Mouse (Mus musculus) heart, postnatal 10 days (tissue): ENCODE measurements at regions not wholly inside any gene's neighbourhood (a gene's known extent, or its start where the extent isn't known, plus 50 kb on each side); places are given as distances from the start of the nearest gene placed in this dataset.
A peak's percentile ranks its signal among the peaks of the same experiment; 100 is the strongest.

ENCODE experiments used
- DNase-seq, 2 experiments: peaks; one replicate each; pipeline ENCODE4 v3.0.0; 2021
- intact Hi-C: fragments of 180-260 bp; cut with DNase I; formaldehyde crosslinking; loops from one replicate; pipeline ENCODE4 v1.15.1; 2025

- intact Hi-C loops: no loop called here
- DNase-seq: peak; percentile 81 to 84
These were observed 118.4 kb upstream of the Sdk2 start for GRCm38 (mm10) chr11:114184970-114185882.

DNA sequence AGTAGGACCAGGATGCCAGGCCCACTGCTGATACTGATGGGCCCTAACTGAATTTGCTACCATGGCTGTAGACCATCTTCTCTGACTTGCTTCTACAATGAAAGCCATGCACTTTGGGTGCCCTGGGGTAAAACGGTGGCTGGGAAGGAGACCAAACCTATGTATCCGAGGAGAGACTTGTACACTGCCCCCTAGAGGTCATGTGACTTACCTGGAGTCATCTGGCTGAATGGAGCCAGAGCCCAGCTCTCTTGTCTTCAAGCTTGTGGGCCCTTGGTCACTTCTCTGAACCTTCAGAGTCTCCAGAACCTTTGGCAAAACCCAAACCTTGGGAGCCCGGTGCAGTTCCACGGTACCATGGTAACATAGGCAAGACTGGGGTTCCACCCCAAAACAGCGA lies 117.6 kb upstream of the Sdk2 start:
- intact Hi-C loops: no loop called here
- no peak for DNase-seq

DNA sequence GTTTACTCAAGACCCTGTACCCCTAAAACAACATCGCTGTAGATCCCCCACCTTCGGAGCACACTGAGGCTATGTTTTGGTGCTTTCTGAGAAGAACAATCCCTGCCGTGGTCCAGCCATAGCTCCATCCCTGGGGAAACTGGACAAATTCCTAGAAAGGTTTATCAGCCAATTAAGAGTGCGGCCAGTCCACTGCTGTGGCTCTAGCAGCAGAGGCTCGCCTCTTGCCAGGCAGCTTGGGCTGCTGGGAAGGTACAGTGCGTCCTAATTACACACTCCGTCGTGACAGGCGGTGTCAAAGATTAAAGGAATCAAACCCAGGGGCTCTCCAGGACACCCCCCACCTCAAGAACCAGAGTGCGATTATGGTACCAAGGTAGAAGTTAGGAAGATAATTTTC lies 116.4 kb upstream of the Sdk2 start:
- intact Hi-C loops: no loop called here
- peak; percentile 18 to 37 for DNase-seq

DNA sequence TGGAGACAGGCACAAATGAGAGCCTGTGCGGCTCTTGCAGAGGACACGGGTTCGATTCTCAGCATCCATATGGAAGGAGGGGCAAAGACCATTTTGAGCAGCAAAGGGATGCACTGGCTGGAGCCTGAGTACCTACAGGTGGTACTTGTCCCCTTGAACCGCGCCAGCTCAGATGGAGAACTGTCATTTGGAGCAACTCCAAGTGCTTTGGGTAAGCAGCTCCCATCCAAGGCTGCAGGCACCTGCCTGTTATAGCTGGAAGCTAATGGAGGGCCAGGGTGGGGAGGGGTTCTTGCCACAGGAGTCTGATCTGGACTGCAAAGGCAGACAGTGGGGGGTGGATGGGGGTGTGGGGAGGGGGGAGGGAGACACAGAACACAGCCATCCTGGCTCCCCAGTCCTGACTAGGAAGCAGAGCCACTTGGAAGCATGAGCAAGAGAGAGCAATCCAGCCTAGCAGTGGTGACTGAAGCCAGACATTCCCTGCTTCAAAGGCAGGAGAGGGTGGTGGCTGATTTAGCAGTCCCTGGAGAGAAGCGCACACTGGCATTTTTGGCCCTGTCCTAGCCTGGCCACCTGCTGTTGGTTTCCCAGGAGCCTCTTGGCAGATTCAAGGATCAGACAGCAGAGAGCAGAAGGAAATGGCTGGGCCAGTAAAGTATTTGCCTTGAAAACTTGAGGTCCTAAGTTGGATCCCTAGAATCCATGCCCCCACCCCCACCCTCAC lies 112.1 kb upstream of the Sdk2 start:
- peak; percentile 38 to 41 for DNase-seq
- intact Hi-C loops: no loop called here

DNA sequence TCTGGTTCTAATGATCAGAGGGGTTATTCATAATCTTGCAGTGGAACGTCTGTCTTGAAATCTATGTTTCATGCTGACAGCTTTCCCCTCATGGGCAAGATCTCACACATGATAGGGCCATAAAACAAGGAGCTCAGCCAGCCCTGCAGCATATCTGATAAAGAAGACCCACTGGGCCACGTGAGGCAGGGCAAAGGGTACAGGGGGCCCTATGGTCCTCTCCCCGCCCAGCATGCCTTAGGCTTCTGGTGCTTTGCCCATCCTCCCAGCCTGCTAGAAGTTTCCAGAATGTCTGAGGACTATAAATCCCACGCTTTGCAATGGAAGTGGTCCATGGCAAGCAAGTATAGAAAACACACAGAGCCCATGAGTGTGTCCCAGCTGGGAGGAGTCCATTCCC lies 110.9 kb upstream of the Sdk2 start:
- no peak for DNase-seq
- intact Hi-C loops: no loop called here

DNA sequence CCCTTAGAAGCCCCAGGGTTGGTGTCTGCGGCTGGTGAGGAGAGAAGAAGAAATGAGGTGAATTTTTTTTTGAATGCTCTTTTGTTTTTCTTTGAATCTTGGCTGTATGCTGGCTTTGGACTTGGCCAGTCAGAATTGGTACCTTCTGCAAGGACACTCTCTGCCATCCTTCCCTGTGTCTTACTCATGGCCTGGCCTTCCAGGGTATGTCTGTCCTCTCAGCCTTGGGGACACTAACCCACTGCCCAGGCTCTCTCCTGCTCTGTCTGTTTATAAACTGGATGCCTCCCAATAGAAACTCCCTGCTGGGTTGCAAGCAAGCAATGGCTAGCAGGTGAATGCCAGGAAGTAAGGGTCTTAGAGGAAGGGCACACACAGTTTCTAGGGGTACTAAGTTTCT lies 110.4 kb upstream of the Sdk2 start:
- DNase-seq: no peak
- intact Hi-C loops: no loop called here

DNA sequence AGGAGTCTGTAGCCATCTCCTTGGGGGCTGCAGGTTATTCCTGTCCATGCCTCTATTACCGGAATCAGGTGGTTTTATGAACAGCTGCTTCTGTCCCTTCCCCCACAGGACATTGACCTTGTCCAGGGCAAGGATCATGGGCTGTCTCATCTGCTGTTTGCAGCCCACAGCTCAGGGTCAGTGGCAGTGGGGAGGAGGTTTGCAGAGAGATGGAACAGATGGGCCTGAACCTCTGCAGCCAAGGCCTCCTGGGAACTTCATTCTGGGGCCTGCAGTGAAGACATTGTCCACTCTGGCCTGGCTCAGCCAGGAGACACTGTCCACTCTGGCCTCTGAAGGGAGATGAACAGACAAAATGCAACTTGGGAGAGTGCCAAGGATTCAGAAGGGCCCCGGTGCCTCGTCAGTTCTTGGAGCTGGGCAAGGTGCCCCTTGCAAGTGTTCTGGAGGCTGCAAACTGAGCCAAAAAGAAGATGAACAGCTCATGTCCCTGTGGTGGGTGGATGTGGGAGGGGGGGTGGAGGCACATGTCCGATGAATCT lies 109.9 kb upstream of the Sdk2 start:
- peak in 1 of 2 experiments; percentile 24 for DNase-seq
- intact Hi-C loops: no loop called here

GRCm38 (mm10) chr11:114175437-114176131 lies 108.7 kb upstream of the Sdk2 start:
- no peak for DNase-seq
- intact Hi-C loops: no loop called here

DNA sequence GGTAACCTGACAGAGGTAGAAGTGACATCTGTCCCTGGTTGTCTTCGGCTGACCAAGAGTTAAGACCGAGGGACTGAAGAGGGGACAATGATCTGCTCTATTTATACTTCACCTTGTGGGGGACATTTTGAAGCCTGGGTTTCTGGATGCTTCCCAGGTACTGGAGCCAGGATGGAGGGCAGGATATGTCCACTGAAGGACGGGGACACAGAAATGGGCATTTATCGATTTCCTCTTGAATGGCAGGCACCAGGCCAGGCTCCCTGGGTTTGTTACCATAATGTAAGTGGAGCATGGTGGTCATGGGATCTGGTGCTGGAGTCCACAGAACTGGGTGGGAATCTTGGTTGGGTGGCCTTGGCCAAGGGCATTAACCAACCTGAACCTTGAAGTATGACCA lies 108.0 kb upstream of the Sdk2 start:
- peak in 1 of 2 experiments; percentile 44 for DNase-seq
- intact Hi-C loops: no loop called here

DNA sequence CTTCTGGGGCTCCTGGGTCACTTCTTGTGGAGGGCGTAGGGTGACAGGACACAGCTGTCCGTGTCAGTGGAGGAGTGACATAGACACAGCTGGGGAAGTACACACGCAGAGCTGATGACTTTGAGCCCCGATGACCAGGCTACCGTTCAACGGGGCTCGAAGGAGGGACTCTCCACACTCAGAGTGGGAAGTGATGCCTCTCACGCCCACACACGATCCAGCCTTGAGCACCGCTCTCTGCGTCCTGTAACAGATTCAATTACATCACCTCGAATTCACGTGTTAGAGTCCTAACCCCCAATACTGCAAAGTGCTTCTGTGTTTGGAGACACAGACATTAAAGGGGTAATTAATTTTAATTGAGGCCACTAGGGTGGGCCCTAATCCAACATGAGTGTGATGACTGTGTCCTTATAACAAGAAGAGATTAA lies 101.4 kb upstream of the Sdk2 start:
- intact Hi-C loops: loop anchor here (2.0 kb wide), 1 partner anchor 115 kb away; no protein-coding TSS in a partner anchor
- no peak for DNase-seq

DNA sequence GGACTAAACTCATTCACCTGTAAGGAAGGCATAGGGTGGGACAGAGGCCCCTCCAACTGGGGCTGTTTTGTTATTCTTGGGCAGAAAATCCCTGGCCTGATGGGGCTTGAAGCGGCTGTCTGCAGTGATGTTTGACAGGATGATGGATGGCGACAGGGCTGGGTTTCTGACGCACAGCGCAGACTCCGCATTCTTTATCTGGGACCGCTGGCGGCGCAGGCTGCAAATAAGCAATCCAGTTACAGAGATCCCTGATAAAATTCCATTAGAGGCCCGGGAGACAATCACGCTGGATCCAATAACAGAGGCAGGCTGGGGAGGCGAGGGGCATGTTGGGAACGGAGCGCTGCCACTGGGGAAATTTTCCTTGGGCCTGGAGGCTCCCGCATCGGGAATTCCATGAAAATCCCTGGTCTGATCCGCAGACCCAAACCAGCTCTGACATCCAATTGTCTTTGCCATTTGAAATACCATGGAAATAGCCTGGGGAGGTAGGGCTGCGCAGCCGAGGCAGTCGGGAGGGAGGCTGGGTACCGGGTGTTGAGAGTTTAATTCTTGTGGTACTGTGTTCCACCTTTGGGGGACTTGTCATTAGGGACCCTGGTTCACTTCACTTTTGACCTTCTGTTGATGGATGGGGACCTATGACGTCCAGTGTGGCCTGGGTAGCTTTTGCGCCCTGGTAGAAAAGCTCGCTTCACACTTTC lies 99.0 kb upstream of the Sdk2 start:
- no peak for DNase-seq
- intact Hi-C loops: no loop called here

DNA sequence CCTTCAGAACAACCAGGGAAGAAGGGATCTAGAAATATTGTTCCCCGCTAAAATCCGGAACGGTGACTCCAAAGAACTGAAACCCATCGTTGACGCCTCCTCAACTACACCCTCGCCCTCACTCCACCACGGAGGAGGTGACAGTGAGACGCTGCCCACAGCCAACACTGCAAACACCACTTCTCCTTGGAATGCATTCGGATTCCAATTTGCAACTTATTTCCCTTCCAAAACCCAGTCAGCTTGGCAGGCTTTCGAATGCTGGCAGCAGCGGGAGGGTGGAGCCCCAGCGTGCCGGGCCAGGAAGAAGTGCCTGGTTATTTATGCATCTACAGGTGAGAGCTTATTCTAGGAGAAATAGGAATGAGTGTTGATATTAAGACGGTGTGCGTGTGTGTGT lies 85.9 kb upstream of the Sdk2 start:
- peak; percentile 20 to 27 for DNase-seq
- intact Hi-C loops: no loop called here

DNA sequence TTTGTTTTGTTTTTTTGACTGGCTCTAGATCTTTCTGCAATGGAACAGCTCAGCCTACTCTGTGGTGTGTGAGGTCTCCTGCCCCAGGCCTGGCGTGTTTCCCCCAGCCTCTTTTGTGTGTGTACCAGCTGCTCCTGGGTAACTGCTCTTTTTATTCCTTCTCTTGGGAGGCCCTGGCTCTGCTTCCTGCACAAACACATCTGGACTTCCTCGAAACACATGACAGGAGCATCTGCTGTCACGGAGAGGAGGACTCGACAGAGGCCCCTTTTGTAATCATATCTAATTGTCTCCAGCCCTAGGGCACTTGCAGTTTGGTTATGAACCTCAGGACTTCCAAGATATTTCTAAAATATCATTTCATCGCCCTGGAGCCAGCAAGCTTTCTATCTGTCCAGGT lies 79.5 kb upstream of the Sdk2 start:
- DNase-seq: no peak
- intact Hi-C loops: no loop called here

- intact Hi-C loops: no loop called here
These were observed 62.4 kb upstream of the Sdk2 start for GRCm38 (mm10) chr11:114129270-114129669.

DNA sequence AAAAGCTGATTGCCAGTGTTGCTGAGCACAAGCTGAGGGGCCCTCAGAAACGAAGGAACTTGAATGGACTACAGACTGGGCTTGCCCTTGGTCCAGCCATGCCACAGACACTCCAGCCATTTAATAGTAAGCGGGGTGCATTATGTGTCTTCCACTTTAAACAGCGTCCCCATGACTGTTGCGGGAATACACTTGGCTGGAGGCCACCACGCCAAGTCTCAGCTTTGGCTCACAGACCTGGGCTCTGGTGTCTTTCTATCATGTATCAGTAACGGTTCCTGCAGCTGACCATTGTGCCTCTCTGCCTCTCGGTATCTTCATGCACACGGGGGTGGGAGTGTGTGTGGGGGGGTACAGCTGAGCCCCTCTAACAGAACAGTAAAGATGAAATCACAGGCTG lies 62.0 kb upstream of the Sdk2 start:
- no peak for DNase-seq
- intact Hi-C loops: no loop called here

More at GRCm38 (mm10) chr11:114129270-114129669, 62.4 kb upstream of the Sdk2 start:
- DNase-seq: no peak

- DNase-seq: no peak
- intact Hi-C loops: no loop called here
These were observed 60.6 kb upstream of the Sdk2 start for GRCm38 (mm10) chr11:114127426-114127825.

- intact Hi-C loops: no loop called here
- DNase-seq: no peak
These were observed 55.3 kb upstream of the Sdk2 start for GRCm38 (mm10) chr11:114122175-114122574.

GRCm38 (mm10) chr11:114119135-114119534 lies 52.3 kb upstream of the Sdk2 start:
- DNase-seq: no peak
- intact Hi-C loops: no loop called here
